Mouse (Mus musculus): ENCODE data around the gene Unc13b. TPM values are rescaled to one million over a fixed set of nuclear protein-coding genes. Genes with fewer than 3 reads are reported as not detected.

Gene Unc13b
- polyA plus RNA-seq (2015; fragmentation: Nextera tagmentation; extraction: Ambion mirVana) = 7.4 and 8.3 TPM in 2 replicates

DNA sequence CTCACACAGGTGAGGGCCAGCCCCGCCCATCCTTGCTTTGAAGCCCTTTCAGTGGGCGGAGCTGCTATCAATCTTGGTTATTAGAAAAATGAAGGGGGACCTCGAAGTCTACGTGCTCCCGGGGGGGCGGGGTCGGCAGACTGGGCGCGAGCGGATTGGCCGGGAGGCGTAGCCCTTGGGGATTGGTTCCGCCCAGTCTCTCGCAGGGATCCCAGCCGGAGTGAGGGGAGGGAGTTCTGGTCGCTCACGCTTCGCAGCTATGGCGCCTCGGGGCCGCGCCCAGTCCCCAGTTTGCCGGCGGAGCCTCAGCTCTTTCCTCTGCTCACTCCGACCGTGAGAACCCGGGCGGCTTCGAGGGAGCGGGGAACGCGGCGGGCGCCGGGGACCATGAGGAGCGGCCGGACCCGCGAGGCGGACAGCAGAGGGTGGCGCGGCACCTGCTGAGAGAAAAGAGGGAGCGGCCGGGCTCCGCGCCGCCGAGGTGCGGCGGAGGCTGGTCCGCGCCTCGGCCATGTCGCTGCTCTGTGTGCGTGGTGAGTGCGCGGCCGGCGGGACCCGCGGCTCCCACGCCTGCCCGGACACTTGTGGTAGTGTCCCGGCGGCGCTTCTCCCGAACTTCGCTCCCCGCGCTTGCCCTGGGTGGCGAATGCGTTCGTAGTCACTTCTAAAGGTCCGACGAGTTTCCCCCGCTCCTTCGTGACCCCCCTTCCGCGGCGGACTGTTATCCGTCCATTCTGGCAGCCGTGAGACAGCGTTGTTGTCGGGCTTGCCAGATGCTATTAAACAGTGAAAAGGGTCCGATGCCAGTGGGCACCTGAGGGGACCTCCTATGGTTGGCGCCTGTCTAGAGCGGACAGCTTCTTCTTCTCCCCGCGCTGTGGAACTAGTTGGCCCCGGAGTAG lies at the start of gene Unc13b:
TSS of gene Unc13b (plus strand) at position 201 of the 902 bp plus-strand sequence.
- H3K9ac ChIP-seq (ENCODE audit: low read length) = peak within 1 kb of the TSS; percentile 72
- under 1% methylated on average over 88 of the region's 90 CpGs for WGBS
- peak within 1 kb of the TSS; percentile 66 for H3K4me3 ChIP-seq (replicated peaks; ENCODE audit: low read length)
- H3K27me3 ChIP-seq (ENCODE audit: control insufficient read depth, insufficient read depth, low read length) = no peaks in the 10 kb centered on the region
- H3K27ac ChIP-seq (ENCODE audit: low read length) = peak within 1 kb of the TSS; percentile 85
- no peaks in the 10 kb centered on the region for H3K4me1 ChIP-seq (ENCODE audit: control insufficient read depth, insufficient read depth, low read length)
- no peaks in the 10 kb centered on the region for H3K36me3 ChIP-seq (ENCODE audit: control insufficient read depth, insufficient read depth, low read length)
- H3K9me3 ChIP-seq (replicated peaks; ENCODE audit: control insufficient read depth, low read length) = no peaks in the 10 kb centered on the region
- peak; percentile 98 for ATAC-seq (ENCODE audit: insufficient read depth, low FRiP score)
- H3K4me2 ChIP-seq (ENCODE audit: low read depth, low read length) = peak within 1 kb of the TSS; percentile 73

DNA sequence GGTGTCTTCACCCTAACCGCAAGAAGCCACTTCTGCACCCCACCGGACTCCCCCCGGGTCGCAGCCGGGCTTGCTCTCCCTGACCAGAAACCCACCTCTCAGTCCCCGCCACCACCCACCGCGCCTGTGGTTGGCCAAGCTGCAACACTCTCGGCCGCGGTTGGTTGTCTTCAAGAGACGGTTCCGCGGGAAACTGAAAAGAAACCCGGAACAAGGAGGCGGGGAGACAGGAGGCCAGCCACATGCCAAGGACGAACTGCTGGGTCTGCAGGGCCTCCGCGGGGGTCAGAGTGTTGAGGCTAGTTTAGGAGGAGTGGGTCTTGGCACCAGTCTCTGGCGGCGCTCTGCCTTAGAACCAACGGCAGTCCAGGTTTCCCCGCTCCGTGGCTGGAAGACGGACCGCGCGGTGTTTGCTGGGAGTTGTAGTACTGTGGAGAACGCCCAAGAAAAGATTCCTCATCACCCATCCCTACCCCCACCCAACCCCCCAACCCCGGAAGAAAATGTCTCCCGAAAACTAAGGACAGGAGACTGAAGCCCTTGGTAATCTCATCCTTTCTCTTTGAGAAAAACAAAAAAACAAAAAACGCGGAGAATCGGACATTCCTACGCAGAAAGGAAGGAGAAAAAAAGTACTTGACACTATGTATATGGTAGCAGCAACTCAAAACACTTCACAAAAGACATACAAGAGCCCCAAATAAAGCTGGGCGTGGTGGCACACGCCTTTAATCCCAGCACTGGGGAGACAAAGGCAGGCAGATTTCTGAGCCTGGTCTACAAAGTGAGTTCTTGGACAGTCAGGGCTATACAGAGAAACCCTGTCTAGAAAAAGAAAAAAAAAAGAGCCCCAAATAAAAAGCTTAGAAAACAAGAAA lies 48.4 kb upstream of the Unc13b start, which contains the start of gene Fancg:
TSS of gene Fancg (minus strand) at position 346 of the 878 bp plus-strand sequence.
- no peaks in the 10 kb centered on the region for H3K27me3 ChIP-seq (ENCODE audit: control insufficient read depth, insufficient read depth, low read length)
- H3K4me3 ChIP-seq (replicated peaks; ENCODE audit: low read length) = peak within 1 kb of the TSS; percentile 91
- under 1% methylated on average over 37 of the region's 37 CpGs for WGBS
- H3K27ac ChIP-seq (ENCODE audit: low read length) = peak within 1 kb of the TSS; percentile 65
- peak within 1 kb of the TSS; percentile 81 for H3K9ac ChIP-seq (ENCODE audit: low read length)
- H3K4me1 ChIP-seq (ENCODE audit: control insufficient read depth, insufficient read depth, low read length) = 0 out of 2 replicates have a peak, but pooled peaks cover 2% of the 10 kb centered on the region
- H3K9me3 ChIP-seq (replicated peaks; ENCODE audit: control insufficient read depth, low read length) = no peaks in the 10 kb centered on the region
- ATAC-seq (ENCODE audit: insufficient read depth, low FRiP score) = peak; percentile 89
- H3K4me2 ChIP-seq (ENCODE audit: low read depth, low read length) = peak within 1 kb of the TSS; percentile 86
- no peaks in the 10 kb centered on the region for H3K36me3 ChIP-seq (ENCODE audit: control insufficient read depth, insufficient read depth, low read length)

DNA sequence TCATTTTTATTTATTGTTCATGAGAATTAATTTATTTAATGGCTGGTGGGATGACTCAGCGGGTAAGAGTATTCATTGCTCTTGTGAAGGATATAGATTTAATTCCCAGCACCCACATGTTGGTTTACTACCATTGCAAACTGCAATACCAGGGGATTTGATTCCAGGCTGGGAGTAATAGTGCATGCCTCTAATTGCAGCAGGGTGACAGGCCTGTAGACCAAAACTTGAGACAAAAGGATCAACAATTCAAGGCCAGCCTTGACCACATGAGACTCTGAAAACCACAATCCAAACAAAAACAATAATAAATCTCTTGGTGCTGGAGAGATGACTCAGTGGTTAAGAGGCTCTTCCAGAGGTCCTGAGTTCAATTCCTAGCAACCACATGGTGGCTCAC lies 46.7 kb upstream of the Unc13b start:
- no peaks in the 10 kb centered on the region for H3K9me3 ChIP-seq (replicated peaks; ENCODE audit: control insufficient read depth, low read length)
- 87% methylated on average over 1 of the region's 1 CpGs for WGBS
- H3K4me3 ChIP-seq (replicated peaks; ENCODE audit: low read length) = no peak overlapping the region
- no peak overlapping the region for H3K4me2 ChIP-seq (ENCODE audit: low read depth, low read length)
- H3K27ac ChIP-seq (ENCODE audit: low read length) = no peak overlapping the region
- no peak overlapping the region for H3K9ac ChIP-seq (ENCODE audit: low read length)
- ATAC-seq (ENCODE audit: insufficient read depth, low FRiP score) = no peak
- 0 out of 2 replicates have a peak, but pooled peaks cover 2% of the 10 kb centered on the region for H3K4me1 ChIP-seq (ENCODE audit: control insufficient read depth, insufficient read depth, low read length)
- H3K36me3 ChIP-seq (ENCODE audit: control insufficient read depth, insufficient read depth, low read length) = no peaks in the 10 kb centered on the region
- H3K27me3 ChIP-seq (ENCODE audit: control insufficient read depth, insufficient read depth, low read length) = no peaks in the 10 kb centered on the region

DNA sequence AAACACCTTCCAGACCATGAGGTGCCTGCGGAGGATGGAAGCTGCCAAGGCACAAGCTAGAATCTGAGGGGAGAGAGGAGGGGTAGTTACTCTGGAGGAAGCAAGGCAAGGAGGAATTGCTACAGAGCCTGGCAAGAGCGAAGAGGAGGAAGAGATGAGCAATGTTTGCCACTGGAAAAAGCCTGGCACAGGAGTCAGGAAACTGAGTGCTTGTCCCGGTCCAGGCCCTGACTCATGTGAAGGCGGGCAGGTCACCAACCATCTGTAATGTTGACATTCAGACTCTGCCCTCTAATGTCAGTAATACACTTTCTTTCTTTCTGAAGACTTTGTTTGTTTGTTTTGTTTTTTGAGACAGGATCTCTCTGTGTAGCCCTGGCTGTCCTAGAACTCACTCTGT lies 40.6 kb upstream of the Unc13b start:
- Histone ChIP-seq H3K4me3 (replicated peaks; ENCODE audit: low read length) (no peak overlapping the region), H3K27me3 (ENCODE audit: control insufficient read depth, insufficient read depth, low read length) (no peaks in the 10 kb centered on the region), H3K9me3 (replicated peaks; ENCODE audit: control insufficient read depth, low read length) (no peaks in the 10 kb centered on the region), H3K9ac (ENCODE audit: low read length) (no peak overlapping the region), H3K36me3 (ENCODE audit: control insufficient read depth, insufficient read depth, low read length) (peaks cover 4% of the 10 kb centered on the region; the same call in 1 of the 2 replicates), H3K4me1 (ENCODE audit: control insufficient read depth, insufficient read depth, low read length) (no peaks in the 10 kb centered on the region), H3K27ac (ENCODE audit: low read length) (no peak overlapping the region), H3K4me2 (ENCODE audit: low read depth, low read length) (no peak overlapping the region)
- 92% methylated on average over 4 of the region's 4 CpGs for WGBS
- ATAC-seq (ENCODE audit: insufficient read depth, low FRiP score) = no peak

DNA sequence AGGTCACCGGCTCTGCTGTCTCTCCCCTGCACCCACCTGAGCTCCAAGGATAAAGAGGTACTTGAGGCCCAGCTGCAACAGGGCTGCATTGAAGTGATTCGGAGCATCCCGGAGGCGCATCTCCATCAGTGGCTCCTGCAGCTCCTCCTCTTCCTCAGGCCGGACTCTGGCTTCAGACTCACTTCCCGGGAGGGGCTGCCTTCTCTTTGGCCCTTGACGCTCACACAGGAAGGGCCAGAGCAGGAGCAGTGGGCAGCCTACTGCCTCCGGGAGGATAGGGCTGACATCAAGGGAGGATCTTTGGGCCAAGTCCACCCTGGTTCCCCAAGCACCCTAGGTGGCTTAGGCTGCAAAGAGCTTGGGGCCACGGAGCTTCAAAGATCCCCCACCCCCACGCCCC lies 39.6 kb upstream of the Unc13b start:
- peaks cover 9% of the 10 kb centered on the region; the same call in 1 of the 2 replicates for H3K36me3 ChIP-seq (ENCODE audit: control insufficient read depth, insufficient read depth, low read length)
- no peaks in the 10 kb centered on the region for H3K9me3 ChIP-seq (replicated peaks; ENCODE audit: control insufficient read depth, low read length)
- no peak overlapping the region for H3K9ac ChIP-seq (ENCODE audit: low read length)
- WGBS = 88% methylated on average over 10 of the region's 10 CpGs
- no peaks in the 10 kb centered on the region for H3K27me3 ChIP-seq (ENCODE audit: control insufficient read depth, insufficient read depth, low read length)
- no peak for ATAC-seq (ENCODE audit: insufficient read depth, low FRiP score)
- H3K4me2 ChIP-seq (ENCODE audit: low read depth, low read length) = no peak overlapping the region
- no peak overlapping the region for H3K4me3 ChIP-seq (replicated peaks; ENCODE audit: low read length)
- no peaks in the 10 kb centered on the region for H3K4me1 ChIP-seq (ENCODE audit: control insufficient read depth, insufficient read depth, low read length)
- H3K27ac ChIP-seq (ENCODE audit: low read length) = no peak overlapping the region

DNA sequence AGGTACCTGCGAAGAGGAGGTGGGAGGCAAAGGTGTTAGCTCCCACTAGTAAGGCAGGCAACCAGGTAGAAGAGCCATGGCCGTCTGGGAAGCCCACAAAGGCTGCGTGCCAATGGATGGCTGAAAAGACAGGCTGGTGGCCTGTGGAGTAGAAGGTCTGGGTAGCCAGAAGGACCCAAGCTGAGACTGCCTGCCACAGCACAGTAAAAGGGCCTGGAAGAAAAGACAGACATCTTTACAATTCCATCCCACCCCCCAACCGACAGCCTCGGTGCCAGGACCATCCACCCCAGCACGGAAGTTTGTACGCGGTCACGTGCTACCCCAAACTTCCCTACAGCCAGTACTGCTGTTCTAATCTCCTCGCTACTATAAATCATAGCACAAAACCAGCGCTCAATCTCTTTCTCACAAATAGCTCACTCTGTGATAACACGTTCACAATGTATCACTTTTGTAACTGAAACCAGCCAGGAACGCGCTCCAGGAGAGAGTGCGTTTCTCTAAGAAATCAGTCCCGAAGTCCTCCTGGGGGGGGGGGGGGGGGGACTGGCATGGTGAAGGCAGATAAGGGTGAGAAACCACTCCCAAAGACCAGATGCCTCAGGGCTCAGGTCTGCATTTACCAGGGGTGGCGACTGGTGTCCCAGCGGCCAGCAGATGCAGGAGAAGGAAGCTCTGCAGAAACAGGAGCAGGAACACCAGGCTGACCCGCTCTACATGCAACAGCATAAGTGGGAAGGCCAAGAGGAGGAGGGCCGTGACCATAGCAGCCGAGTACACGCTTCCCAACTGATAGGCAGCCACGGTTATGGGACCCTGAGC lies 38.9 kb upstream of the Unc13b start:
- Histone ChIP-seq H3K4me3 (replicated peaks; ENCODE audit: low read length) (no peak overlapping the region), H3K4me2 (ENCODE audit: low read depth, low read length) (no peak overlapping the region), H3K27ac (ENCODE audit: low read length) (no peak overlapping the region), H3K9me3 (replicated peaks; ENCODE audit: control insufficient read depth, low read length) (no peaks in the 10 kb centered on the region), H3K4me1 (ENCODE audit: control insufficient read depth, insufficient read depth, low read length) (peaks cover 6% of the 10 kb centered on the region; the same call in 1 of the 2 replicates), H3K9ac (ENCODE audit: low read length) (no peak overlapping the region), H3K27me3 (ENCODE audit: control insufficient read depth, insufficient read depth, low read length) (no peaks in the 10 kb centered on the region), H3K36me3 (ENCODE audit: control insufficient read depth, insufficient read depth, low read length) (peaks cover 9% of the 10 kb centered on the region; the same call in 1 of the 2 replicates)
- 91% methylated on average over 23 of the region's 23 CpGs for WGBS
- ATAC-seq (ENCODE audit: insufficient read depth, low FRiP score) = no peak

DNA sequence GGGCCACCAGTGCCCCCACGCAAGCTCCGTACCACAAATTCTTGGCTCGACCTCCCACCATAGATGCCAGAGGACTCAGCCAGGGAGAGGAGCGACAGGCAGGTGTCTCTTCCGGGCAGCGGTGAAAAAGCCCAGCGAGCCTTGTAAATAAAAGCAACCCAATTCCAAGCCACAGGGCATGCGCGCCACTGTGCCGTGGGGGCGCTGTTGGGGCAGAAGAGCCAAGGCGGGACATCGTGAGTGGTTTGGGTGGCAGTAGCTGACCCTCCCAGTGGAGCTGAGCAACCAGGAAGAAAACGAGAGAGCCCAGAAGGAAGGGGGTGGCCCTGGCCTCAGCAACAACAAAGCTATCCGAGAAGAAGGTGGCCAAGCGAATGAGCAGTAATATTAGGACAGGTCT lies 37.9 kb upstream of the Unc13b start:
- no peak for ATAC-seq (ENCODE audit: insufficient read depth, low FRiP score)
- Histone ChIP-seq H3K36me3 (ENCODE audit: control insufficient read depth, insufficient read depth, low read length) (peaks cover 9% of the 10 kb centered on the region; the same call in 1 of the 2 replicates), H3K27me3 (ENCODE audit: control insufficient read depth, insufficient read depth, low read length) (no peaks in the 10 kb centered on the region), H3K4me1 (ENCODE audit: control insufficient read depth, insufficient read depth, low read length) (peaks cover 8% of the 10 kb centered on the region; the same call in 1 of the 2 replicates), H3K27ac (ENCODE audit: low read length) (no peak overlapping the region), H3K4me2 (ENCODE audit: low read depth, low read length) (no peak overlapping the region), H3K9me3 (replicated peaks; ENCODE audit: control insufficient read depth, low read length) (no peaks in the 10 kb centered on the region), H3K9ac (ENCODE audit: low read length) (no peak overlapping the region), H3K4me3 (replicated peaks; ENCODE audit: low read length) (no peak overlapping the region)
- WGBS = 84% methylated on average over 16 of the region's 16 CpGs

DNA sequence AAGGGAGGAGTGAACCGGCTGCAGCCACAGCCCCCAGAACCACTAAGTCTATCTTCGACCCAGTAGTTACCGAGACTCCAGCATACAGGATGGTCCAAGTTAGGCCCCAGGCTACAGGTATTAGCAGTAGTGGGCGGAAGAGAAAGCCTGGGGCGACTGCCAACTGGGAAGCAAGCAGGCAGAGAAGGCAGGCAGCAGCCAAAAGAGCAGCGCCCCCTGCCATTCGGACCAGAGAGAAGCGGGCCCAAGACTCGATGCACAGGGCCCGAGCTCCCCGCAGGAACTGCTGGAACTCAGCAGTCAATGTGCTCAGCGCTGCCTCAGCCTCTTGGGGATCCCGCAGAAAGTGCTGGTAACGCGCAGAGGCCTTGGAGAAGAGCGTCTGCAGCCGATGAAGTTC lies 37.4 kb upstream of the Unc13b start:
- no peak overlapping the region for H3K4me2 ChIP-seq (ENCODE audit: low read depth, low read length)
- H3K4me3 ChIP-seq (replicated peaks; ENCODE audit: low read length) = no peak overlapping the region
- 75% methylated on average over 17 of the region's 17 CpGs for WGBS
- H3K9me3 ChIP-seq (replicated peaks; ENCODE audit: control insufficient read depth, low read length) = no peaks in the 10 kb centered on the region
- H3K4me1 ChIP-seq (ENCODE audit: control insufficient read depth, insufficient read depth, low read length) = peaks cover 8% of the 10 kb centered on the region; the same call in 1 of the 2 replicates
- H3K36me3 ChIP-seq (ENCODE audit: control insufficient read depth, insufficient read depth, low read length) = peaks cover 9% of the 10 kb centered on the region; the same call in 1 of the 2 replicates
- H3K27me3 ChIP-seq (ENCODE audit: control insufficient read depth, insufficient read depth, low read length) = no peaks in the 10 kb centered on the region
- H3K9ac ChIP-seq (ENCODE audit: low read length) = no peak overlapping the region
- ATAC-seq (ENCODE audit: insufficient read depth, low FRiP score) = no peak
- no peak overlapping the region for H3K27ac ChIP-seq (ENCODE audit: low read length)

Measured in stomach, embryonic 16.5 days (tissue).